In genomic region chr8:76858534-76858933, GRCm38 (mm10) we compare ENCODE assay signal across 30 mouse cellular contexts.
"Had no signal": no experiment of that assay in that cellular context is flagged by ENCODE, and none has a peak within 500 bp of the region (broad histone marks: within the 10 kb centered on the region; RNA-seq: fewer than 3 reads in every experiment).

No protein-coding gene starts in this region.

- H3K27me3 ChIP-seq: heart, embryonic 12.5 days; heart, embryonic 13.5 days; heart, embryonic 15.5 days; hindbrain, embryonic 12.5 days; hindbrain, embryonic 13.5 days; hindbrain, embryonic 15.5 days; intestine, embryonic 15.5 days; kidney, embryonic 15.5 days had no signal

- H3K9me3 ChIP-seq: heart, embryonic 12.5 days; heart, embryonic 13.5 days; heart, embryonic 15.5 days; hindbrain, embryonic 10.5 days; hindbrain, embryonic 12.5 days; hindbrain, embryonic 13.5 days; hindbrain, embryonic 15.5 days; intestine, embryonic 15.5 days; kidney, embryonic 15.5 days had no signal

- H3K4me1 ChIP-seq: heart, embryonic 12.5 days; heart, embryonic 13.5 days; heart, embryonic 15.5 days; hindbrain, embryonic 10.5 days; hindbrain, embryonic 12.5 days; hindbrain, embryonic 13.5 days; hindbrain, embryonic 15.5 days; intestine, embryonic 15.5 days; kidney, embryonic 15.5 days had no signal

- H3K36me3 ChIP-seq: heart, embryonic 12.5 days; heart, embryonic 13.5 days; heart, embryonic 15.5 days; hindbrain, embryonic 10.5 days; hindbrain, embryonic 12.5 days; hindbrain, embryonic 13.5 days; hindbrain, embryonic 15.5 days; intestine, embryonic 15.5 days; kidney, embryonic 15.5 days had no signal

- DNase-seq: heart, postnatal 10 days; heart, postnatal 14 days; heart, postnatal 36 days; heart, postnatal 4 days; kidney, adult 11 months; kidney, adult 18-20 months; kidney, adult 2 months; kidney, adult 8-10 months; kidney, adult 9 months; kidney, postnatal 10 days; kidney, postnatal 14 days; kidney, postnatal 25 days; kidney, postnatal 36 days; kidney, postnatal 4 days; layer of hippocampus, adult 9-11 months; layer of hippocampus, postnatal 36 days had no signal

- H3K9ac ChIP-seq: heart, embryonic 12.5 days; heart, embryonic 13.5 days; heart, embryonic 15.5 days; hindbrain, embryonic 12.5 days; hindbrain, embryonic 13.5 days; hindbrain, embryonic 14.5 days; hindbrain, embryonic 15.5 days; intestine, embryonic 15.5 days; kidney, embryonic 15.5 days had no signal

- H3K27ac ChIP-seq: heart, embryonic 13.5 days; heart, embryonic 15.5 days; hindbrain, embryonic 10.5 days; hindbrain, embryonic 12.5 days; hindbrain, embryonic 13.5 days; hindbrain, embryonic 14.5 days; hindbrain, embryonic 15.5 days; hindbrain, postnatal 0 days; intestine, embryonic 15.5 days; kidney, embryonic 15.5 days; kidney, postnatal 0 days; layer of hippocampus, adult 2 months; left cerebral cortex, adult 2 months had no signal

- H3K4me3 ChIP-seq: heart, embryonic 12.5 days; heart, embryonic 13.5 days; heart, embryonic 15.5 days; hindbrain, embryonic 10.5 days; hindbrain, embryonic 12.5 days; hindbrain, embryonic 13.5 days; hindbrain, embryonic 15.5 days; intestine, embryonic 15.5 days; kidney, embryonic 15.5 days; layer of hippocampus, adult 2 months; left cerebral cortex, adult 2 months had no signal
